Mouse (Mus musculus) bone marrow macrophage, adult 2 months (primary cell): ENCODE results near the gene Ggt5.

ENCODE experiments used
- CTCF ChIP-seq: IDR thresholded peaks from 2 replicates; pipeline ENCODE4 v1.5.1; 2012; ENCODE audit warnings: low read depth, mild to moderate bottlenecking, low read length, moderate library complexity
- POLR2A ChIP-seq: IDR thresholded peaks from 2 replicates; pipeline ENCODE4 v1.6.1; 2012; ENCODE audit warnings: mild to moderate bottlenecking, low read depth, low read length, borderline replicate concordance

- TF ChIP-seq POLR2A: no peak
- no peak for TF ChIP-seq CTCF
Observed at GRCm38 (mm10) chr10:75657165-75657564, 68.0 kb downstream of the Ggt5 start.
